Mouse (Mus musculus) cortical plate, adult 2 months (tissue): ENCODE data around the gene Myb. TPM values are rescaled to one million over a fixed set of nuclear protein-coding genes. Genes with fewer than 3 reads are reported as not detected.

ENCODE experiments used
- H3K27ac ChIP-seq: fragments of 200-500 bp; 2 replicates; pipeline ENCODE4 v1.5.1; 2012; ENCODE audit warnings: low read length, control low read depth, inconsistent platforms; ENCODE audit not compliant: insufficient read depth
- H3K4me1 ChIP-seq: fragments of 200-500 bp; 2 replicates; pipeline ENCODE4 v1.6.1; 2011; ENCODE audit warnings: low read length; ENCODE audit not compliant: control insufficient read depth, insufficient read depth
- H3K4me3 ChIP-seq: fragments of 200-500 bp; 2 replicates; pipeline ENCODE4 v1.5.1; 2011; ENCODE audit warnings: mild to moderate bottlenecking, low read length, control low read depth; ENCODE audit not compliant: insufficient read depth
- CTCF ChIP-seq: fragments of 200-500 bp; IDR thresholded peaks from 2 replicates; pipeline ENCODE4 v1.5.1; 2011; ENCODE audit warnings: mild to moderate bottlenecking, control low read depth, low read length; ENCODE audit not compliant: insufficient read depth; ENCODE audit errors: extremely low read depth
- POLR2A ChIP-seq: fragments of 200-500 bp; IDR thresholded peaks from 2 replicates; pipeline ENCODE4 v1.6.1; 2011; ENCODE audit warnings: mild to moderate bottlenecking, low read length, control low read depth; ENCODE audit not compliant: insufficient read depth; ENCODE audit errors: extremely low read depth
- polyA plus RNA-seq: library from polyadenylated mRNA; depleted of rRNA; stranded (reverse); fragments of >200 nt; gene quantifications from 2 replicates; pipeline ENCODE4 v1.2.3, GENCODE M21; 2012

The Myb gene
- polyA plus RNA-seq, 1 experiment: 0.56 TPM

DNA sequence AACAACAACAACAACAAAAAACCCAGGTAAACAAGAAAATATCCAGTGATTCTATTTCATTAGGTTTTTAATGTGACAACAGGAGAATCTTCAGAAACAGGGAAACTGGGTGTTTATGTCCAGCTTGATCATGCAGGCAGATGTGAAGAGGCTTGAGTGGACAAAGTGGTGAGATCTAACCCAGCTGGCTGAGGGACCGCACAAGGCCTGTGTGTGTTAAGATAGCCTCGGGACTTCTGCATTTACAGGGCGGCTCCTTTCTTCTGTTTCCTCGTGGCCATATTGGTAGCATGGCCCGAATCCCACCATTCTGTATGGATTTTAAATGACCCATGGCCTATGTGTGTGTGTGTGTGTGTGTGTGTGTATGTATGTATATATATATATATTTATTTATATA is 52.6 kb downstream of the Myb start:
- no peak overlapping the region for H3K27ac ChIP-seq
- TF ChIP-seq CTCF (no peak), POLR2A (no peak)
- H3K4me3 ChIP-seq: no peak overlapping the region
- no peaks in the 10 kb centered on the region for H3K4me1 ChIP-seq

GRCm38 (mm10) chr10:21105206-21105605 is 55.6 kb downstream of the Myb start:
- H3K27ac ChIP-seq: no peak overlapping the region
- TF ChIP-seq POLR2A: no peak
- no peak for TF ChIP-seq CTCF
- H3K4me1 ChIP-seq: no peaks in the 10 kb centered on the region
- no peak overlapping the region for H3K4me3 ChIP-seq

DNA sequence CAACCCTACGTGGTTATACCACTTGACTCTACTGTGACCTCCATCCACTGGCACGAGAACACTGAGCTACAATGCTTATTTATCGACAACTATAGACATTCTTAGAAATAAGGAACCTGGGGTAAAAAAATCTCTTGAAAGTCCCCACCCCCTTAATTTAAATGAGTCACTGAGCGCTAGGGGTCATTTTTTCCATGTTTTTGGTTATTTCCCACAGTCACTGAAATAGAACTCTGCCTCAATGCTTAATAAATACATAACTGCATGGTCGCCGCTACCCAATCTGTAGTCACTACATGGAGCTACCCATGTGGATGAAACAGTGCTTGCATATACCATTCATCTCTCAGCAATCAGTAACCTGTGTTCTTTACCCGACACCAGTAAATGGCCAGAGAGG is 58.1 kb downstream of the Myb start:
- Histone ChIP-seq H3K4me1 (no peaks in the 10 kb centered on the region), H3K4me3 (no peak overlapping the region), H3K27ac (no peak overlapping the region)
- TF ChIP-seq CTCF (no peak), POLR2A (no peak)

DNA sequence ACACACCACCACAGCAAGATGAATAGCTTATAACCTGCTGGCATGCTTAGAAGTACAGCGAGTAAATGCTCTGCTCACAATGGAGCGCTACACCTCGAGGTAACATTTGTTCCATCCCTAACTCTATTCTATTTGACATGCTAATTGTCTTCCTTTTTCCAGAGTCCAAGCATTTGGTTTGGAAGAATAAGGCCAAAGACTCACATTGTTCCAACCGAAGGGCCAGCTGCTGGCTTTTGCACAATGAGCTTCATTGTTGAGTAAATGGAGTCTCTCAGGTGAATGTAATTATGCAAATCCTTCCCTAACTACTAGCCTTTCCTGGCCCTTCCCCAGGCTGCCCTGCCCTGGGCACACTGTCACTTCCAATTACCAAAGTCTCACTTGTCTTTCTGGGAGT is 58.8 kb downstream of the Myb start:
- no peaks in the 10 kb centered on the region for H3K4me1 ChIP-seq
- H3K27ac ChIP-seq: no peak overlapping the region
- H3K4me3 ChIP-seq: no peak overlapping the region
- TF ChIP-seq POLR2A (no peak), CTCF (no peak)

GRCm38 (mm10) chr10:21100646-21101249 is 60.0 kb downstream of the Myb start:
- Histone ChIP-seq H3K4me1 (no peaks in the 10 kb centered on the region), H3K4me3 (no peak overlapping the region), H3K27ac (no peak overlapping the region)
- TF ChIP-seq POLR2A (no peak), CTCF (no peak)

GRCm38 (mm10) chr10:21099515-21099914 is 61.3 kb downstream of the Myb start:
- H3K4me1 ChIP-seq: no peaks in the 10 kb centered on the region
- no peak overlapping the region for H3K4me3 ChIP-seq
- no peak overlapping the region for H3K27ac ChIP-seq
- no peak for TF ChIP-seq POLR2A
- no peak for TF ChIP-seq CTCF

DNA sequence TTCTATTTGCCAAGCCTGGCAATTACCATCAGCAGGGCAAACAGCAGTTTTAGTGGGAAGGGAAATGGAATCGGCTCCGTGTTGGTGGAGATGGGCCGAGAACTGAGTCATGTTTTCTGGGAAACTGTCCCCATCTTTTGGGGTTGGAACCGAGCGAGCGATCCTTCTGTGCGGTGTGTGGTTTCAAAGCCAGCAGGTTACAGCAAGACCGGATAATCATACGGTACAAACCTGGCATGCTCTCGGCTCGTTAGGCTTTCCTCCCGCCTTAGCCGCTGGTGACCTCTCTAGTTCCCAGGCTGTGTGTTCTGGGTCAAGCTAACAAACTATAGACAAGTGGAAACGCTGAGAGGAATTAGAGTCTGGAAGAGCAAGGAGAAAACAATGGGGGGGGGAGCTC is 65.2 kb downstream of the Myb start:
- Histone ChIP-seq H3K4me1 (no peaks in the 10 kb centered on the region), H3K4me3 (no peak overlapping the region), H3K27ac (no peak overlapping the region)
- TF ChIP-seq CTCF: no peak
- TF ChIP-seq POLR2A: no peak

DNA sequence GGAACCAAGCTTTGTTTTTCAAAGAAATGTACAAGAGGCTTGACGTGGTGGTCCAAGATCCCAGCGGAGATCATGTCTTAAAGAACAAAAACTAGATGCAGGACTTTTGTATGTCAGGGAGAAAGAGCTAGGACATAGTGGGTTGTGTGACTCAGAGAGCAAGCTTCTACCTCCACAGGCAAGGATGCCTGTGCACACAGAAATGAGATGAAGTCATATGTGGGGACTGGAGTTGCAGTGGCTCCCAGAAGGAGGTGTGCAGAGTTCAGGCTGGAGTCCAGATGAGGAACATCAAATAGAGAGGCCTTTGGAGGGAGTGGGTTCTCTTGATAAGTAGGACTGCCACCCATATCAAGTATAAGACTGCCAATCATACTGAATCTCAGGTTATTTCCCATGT is 65.9 kb downstream of the Myb start:
- Histone ChIP-seq H3K4me1 (no peaks in the 10 kb centered on the region), H3K27ac (no peak overlapping the region), H3K4me3 (no peak overlapping the region)
- TF ChIP-seq POLR2A: no peak
- TF ChIP-seq CTCF: no peak

DNA sequence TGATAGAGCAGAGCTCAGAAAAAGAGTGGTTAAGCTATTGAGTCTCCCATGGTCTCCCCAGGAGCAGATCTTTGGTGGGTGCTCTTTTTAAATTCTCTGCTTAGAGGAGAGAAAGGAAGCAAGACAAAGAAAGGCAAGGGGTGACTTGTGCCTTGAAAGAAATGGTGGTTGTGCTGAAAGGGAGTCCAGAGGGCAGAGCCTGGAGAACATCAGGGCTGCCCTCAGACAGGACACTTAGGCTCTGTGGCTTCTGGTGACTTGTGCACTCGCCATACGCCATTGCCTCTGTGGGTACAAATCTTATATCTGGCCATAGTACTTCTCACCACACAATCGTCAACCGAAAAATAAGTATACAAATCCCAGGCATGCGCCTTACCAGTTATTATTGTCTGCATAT is 67.5 kb downstream of the Myb start:
- no peak for TF ChIP-seq CTCF
- TF ChIP-seq POLR2A: no peak
- Histone ChIP-seq H3K4me1 (no peaks in the 10 kb centered on the region), H3K4me3 (no peak overlapping the region), H3K27ac (no peak overlapping the region)

DNA sequence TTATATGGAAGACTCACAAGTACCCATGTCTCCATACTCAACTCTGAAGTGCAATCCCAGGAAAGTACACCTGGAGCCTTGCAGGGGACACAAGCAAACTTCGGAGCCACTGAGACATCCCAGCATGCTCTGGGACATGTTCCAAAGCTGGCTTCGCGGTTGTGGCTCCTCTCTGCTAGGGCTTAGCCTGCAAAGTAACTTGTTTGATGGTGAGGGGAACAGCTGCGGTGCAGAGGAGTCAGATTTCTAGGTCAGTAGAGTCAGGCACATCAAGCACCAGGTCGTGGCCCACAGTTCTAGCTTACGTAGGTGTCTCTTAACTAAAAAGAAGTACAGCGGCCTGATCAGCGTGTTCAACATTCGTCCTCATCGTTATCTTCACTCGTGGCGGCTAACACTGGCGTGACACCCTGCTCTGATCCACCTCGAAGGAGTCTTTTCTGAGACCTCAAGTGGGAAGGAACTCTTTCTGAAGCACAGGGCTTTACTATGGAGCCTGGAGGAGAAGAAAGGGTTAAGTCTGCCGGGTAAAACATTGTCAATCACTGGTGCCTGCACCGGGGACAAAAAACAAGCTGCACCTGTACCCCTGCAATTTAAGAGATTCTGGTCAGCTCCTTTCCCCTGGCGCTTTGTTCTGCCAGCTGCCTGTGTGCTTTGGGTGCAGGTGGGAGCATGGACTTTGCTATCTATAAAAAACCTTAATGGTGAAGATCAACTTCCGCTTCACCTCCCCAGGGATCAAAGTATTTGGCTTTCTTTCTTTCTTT is 68.1 kb downstream of the Myb start:
- H3K4me3 ChIP-seq: no peak overlapping the region
- H3K4me1 ChIP-seq: no peaks in the 10 kb centered on the region
- H3K27ac ChIP-seq: no peak overlapping the region
- TF ChIP-seq POLR2A (no peak), CTCF (no peak)
